1 mouse cellular context compared by ENCODE assay signal in genomic region chr11:121237345-121238128, GRCm38 (mm10).
TF ChIP-seq lines count a peak whose summit lies in the region.

No protein-coding gene starts in this region.

TF ChIP-seq in ES-E14, 5 proteins besides CTCF, POLR2A, EP300 and RAD21:
- no peak for TF ChIP-seq HCFC1 (IDR thresholded peaks at IDR 0.05; ENCODE audit: borderline replicate concordance, insufficient read depth, low read length)
- TF ChIP-seq CHD2 (IDR thresholded peaks at IDR 0.05; ENCODE audit: low read depth, low read length), result no peak
- no peak for TF ChIP-seq ZNF384 (IDR thresholded peaks at IDR 0.05; ENCODE audit: low read depth, low read length)
- no peak for TF ChIP-seq MAFK (IDR thresholded peaks at IDR 0.05; ENCODE audit: insufficient read depth, low read depth, low read length)
- no peak for TF ChIP-seq ZC3H11A (IDR thresholded peaks at IDR 0.05; ENCODE audit: borderline replicate concordance, low read depth, low read length)
